Mouse (Mus musculus) lung, embryonic 15.5 days (tissue): ENCODE measurements at regions not wholly inside any gene's neighbourhood (a gene's known extent, or its start where the extent isn't known, plus 50 kb on each side); places are given as distances from the start of the nearest gene placed in this dataset.
A peak's percentile ranks its signal among the peaks of the same experiment; 100 is the strongest.

ENCODE experiments used
- ATAC-seq: fragments of 200-750 bp; cut with Nextera tagmentation; 2 replicates; pipeline ENCODE4 v1.8.0; 2017; ENCODE audit warnings: moderate number of reproducible peaks, borderline replicate concordance; ENCODE audit not compliant: low FRiP score, low TSS enrichment; ENCODE audit errors: extremely low read depth
- H3K27ac ChIP-seq: fragments of 300-500 bp; sonication (generic); 2 replicates; pipeline ENCODE4 v1.5.1; 2015; ENCODE audit warnings: moderate library complexity, mild to moderate bottlenecking, inconsistent platforms
- H3K27me3 ChIP-seq: fragments of 300-500 bp; sonication (generic); 2 replicates; pipeline ENCODE4 v1.6.1; 2015; ENCODE audit warnings: inconsistent platforms
- H3K36me3 ChIP-seq: fragments of 300-500 bp; sonication (generic); 2 replicates; pipeline ENCODE4 v1.6.1; 2015; ENCODE audit warnings: inconsistent platforms
- H3K4me1 ChIP-seq: fragments of 300-500 bp; sonication (generic); 2 replicates; pipeline ENCODE4 v1.6.1; 2015; ENCODE audit warnings: inconsistent platforms
- H3K4me2 ChIP-seq: fragments of 300-500 bp; sonication (generic); 2 replicates; pipeline ENCODE4 v1.6.1; 2015; ENCODE audit warnings: inconsistent platforms, mild to moderate bottlenecking, moderate library complexity
- H3K4me3 ChIP-seq: fragments of 300-500 bp; sonication (generic); 2 replicates; pipeline ENCODE4 v1.5.1; 2015; ENCODE audit warnings: mild to moderate bottlenecking, inconsistent platforms
- H3K9ac ChIP-seq: fragments of 300-500 bp; sonication (generic); 2 replicates; pipeline ENCODE4 v1.6.1; 2015; ENCODE audit warnings: inconsistent platforms
- H3K9me3 ChIP-seq: fragments of 300-500 bp; sonication (generic); 2 replicates; pipeline ENCODE4 v1.6.1; 2016; ENCODE audit warnings: inconsistent platforms
- WGBS: fragments of 180-500 bp; shearing (Covaris S2); methylation state at CpG from one replicate; pipeline ENCODE4 v1.1.7; 2015; 5-methylcytosine and 5-hydroxymethylcytosine counted together

DNA sequence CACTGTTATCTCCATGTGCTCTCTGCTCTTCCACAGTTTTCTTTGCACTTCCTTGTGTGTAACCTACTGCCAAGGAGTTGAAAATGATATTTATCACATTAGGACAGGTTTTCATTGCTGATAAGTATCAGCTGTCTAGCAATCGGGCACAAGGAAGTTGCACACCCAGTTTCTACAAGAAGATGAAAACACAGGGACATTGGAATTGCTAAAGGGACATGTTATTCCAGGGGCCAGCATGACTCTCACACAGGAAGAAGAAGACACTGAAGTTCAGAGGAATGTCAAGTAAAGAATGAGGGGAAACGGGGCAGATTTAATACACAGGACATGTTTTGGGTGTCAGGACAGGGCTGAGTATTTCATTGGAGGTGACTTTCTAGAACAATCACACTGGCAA is 214.8 kb upstream of the Rbms1 start:
- H3K9ac ChIP-seq = no peak overlapping the region
- no peak overlapping the region for H3K4me3 ChIP-seq
- 63% methylated on average over 2 of the region's 2 CpGs for WGBS
- peaks cover 7% of the 10 kb centered on the region for H3K4me1 ChIP-seq
- H3K27ac ChIP-seq = no peak overlapping the region
- no peaks in the 10 kb centered on the region for H3K9me3 ChIP-seq
- no peaks in the 10 kb centered on the region for H3K27me3 ChIP-seq
- no peaks in the 10 kb centered on the region for H3K36me3 ChIP-seq
- ATAC-seq = no peak
- no peak overlapping the region for H3K4me2 ChIP-seq

DNA sequence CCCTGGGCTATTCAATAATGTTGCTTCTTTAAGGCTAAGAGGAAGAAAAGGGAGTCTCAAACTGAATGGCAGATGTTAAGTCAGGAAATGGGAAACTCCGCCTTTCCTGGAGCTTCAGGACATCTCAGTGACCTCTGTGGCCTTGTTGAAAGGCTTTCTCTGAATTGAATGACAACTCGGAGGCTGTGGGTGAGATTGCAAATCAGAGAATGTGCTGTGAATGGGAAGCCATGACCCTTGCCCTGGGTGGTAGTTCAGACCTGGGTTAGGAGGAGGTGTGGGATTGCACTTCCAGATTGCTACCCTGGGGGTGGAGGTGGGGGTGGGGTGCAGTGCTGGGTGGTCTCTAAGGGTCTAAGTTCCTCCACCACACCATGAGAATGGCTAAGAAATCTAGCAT is 213.8 kb upstream of the Rbms1 start:
- no peak overlapping the region for H3K4me2 ChIP-seq
- no peak for ATAC-seq
- no peaks in the 10 kb centered on the region for H3K9me3 ChIP-seq
- H3K9ac ChIP-seq = no peak overlapping the region
- H3K4me3 ChIP-seq = no peak overlapping the region
- no peak overlapping the region for H3K27ac ChIP-seq
- peaks cover 7% of the 10 kb centered on the region for H3K4me1 ChIP-seq
- 20% methylated on average over 2 of the region's 2 CpGs for WGBS
- H3K36me3 ChIP-seq = no peaks in the 10 kb centered on the region
- no peaks in the 10 kb centered on the region for H3K27me3 ChIP-seq

DNA sequence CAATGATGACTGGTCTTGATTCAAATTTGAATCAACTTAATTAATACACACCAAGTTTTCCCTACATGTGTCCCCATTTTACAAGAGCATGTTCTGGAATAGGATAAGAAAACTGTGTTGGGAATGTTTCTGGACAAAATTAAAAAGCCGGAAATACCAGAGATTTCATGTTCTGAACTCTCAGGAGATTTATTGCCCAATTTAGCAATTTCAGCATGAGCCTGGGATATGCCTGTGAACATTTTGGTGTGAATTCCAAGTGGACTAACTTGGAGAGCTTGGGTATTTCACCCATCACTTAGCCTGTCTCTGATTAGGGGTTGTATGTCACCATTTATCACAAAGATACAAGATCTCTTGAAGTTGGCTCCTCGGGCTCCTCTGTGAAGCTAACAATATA is 210.6 kb upstream of the Rbms1 start:
- 32% methylated on average over 2 of the region's 2 CpGs for WGBS
- Histone ChIP-seq H3K4me3 (no peak overlapping the region), H3K27me3 (no peaks in the 10 kb centered on the region), H3K9ac (no peak overlapping the region), H3K36me3 (no peaks in the 10 kb centered on the region), H3K9me3 (no peaks in the 10 kb centered on the region), H3K4me1 (peaks cover 7% of the 10 kb centered on the region), H3K27ac (no peak overlapping the region), H3K4me2 (no peak overlapping the region)
- ATAC-seq = no peak

DNA sequence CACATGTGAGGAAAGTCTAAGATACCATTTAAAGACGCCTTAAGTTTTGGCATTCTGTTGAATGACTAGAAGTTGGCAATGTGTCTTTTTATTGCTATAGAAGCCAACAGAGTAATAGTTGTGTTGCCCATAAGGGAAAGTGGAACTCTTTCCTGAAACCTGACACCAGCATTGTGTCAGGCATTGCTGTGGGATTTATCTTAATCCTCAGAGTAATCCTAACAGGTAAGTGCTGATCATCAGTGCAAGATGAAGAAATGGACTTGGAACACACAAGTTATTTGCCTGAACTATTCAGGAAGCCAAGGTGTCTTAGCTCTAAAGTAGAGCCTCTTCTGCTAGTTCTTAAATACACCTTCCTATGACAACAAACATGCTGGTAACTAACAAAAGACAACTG is 198.3 kb upstream of the Rbms1 start:
- Histone ChIP-seq H3K36me3 (no peaks in the 10 kb centered on the region), H3K4me2 (no peak overlapping the region), H3K27ac (no peak overlapping the region), H3K9me3 (no peaks in the 10 kb centered on the region), H3K4me3 (no peak overlapping the region), H3K27me3 (no peaks in the 10 kb centered on the region), H3K9ac (no peak overlapping the region), H3K4me1 (no peaks in the 10 kb centered on the region)
- no peak for ATAC-seq
- 76% methylated on average over 1 of the region's 1 CpGs for WGBS

DNA sequence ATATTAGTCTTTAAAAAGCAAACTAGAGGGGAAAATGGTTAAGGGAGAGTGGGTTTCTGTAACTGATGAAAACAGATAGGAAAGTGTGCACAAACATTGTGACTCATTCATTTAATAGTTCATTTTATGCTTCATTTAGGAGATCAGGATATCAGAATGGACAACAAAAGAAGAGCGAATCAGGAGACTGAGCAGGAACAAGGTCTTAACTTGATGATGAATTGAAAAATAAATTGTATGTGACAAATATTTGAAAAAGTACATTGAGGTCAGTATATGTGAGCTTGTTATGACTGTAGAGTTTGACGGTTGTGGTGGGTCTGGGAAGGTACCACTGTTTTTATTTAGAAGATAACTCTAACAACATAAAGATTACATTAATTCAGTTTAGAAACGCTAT is 196.8 kb upstream of the Rbms1 start:
- H3K9me3 ChIP-seq = no peaks in the 10 kb centered on the region
- H3K4me1 ChIP-seq = no peaks in the 10 kb centered on the region
- H3K4me3 ChIP-seq = no peak overlapping the region
- H3K4me2 ChIP-seq = no peak overlapping the region
- H3K27me3 ChIP-seq = no peaks in the 10 kb centered on the region
- ATAC-seq = no peak
- no peaks in the 10 kb centered on the region for H3K36me3 ChIP-seq
- 75% methylated on average over 3 of the region's 3 CpGs for WGBS
- H3K9ac ChIP-seq = no peak overlapping the region
- no peak overlapping the region for H3K27ac ChIP-seq

DNA sequence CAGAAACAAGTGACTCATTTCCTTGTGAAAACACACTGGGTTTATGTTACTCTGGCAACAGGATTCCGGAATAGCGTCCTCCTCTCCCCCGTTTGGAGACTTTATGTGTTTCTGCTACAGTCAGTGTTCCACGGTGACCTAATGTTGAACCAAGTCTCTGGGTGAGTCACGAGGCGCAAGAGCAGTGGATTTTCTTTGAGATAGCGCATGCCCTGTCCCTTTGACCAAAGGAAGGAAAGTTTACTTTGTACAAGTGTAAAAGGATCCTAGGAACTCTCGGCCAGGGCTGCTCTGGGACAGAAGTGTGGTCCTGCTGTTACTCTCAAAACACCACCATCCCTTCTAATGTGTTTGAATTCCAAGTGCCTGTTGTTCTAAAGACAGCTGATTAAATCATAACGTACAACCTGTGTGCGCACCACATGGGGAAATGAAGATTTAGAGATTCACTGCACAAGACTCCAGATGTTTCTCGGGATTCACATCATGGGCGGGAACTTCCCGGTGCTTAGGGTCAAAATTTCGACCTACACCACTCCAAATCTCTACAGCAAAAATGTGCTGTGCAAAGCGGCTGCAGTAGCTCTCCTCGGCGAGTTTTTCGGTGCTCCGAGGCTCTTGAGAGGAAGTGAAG is 176.1 kb upstream of the Rbms1 start:
- H3K9me3 ChIP-seq = no peaks in the 10 kb centered on the region
- ATAC-seq = peak; percentile 75
- WGBS = 2% methylated on average over 19 of the region's 19 CpGs
- no peak overlapping the region for H3K9ac ChIP-seq
- peak overlapping the region; percentile 53 for H3K4me2 ChIP-seq
- peaks cover 27% of the 10 kb centered on the region for H3K4me1 ChIP-seq
- no peaks in the 10 kb centered on the region for H3K27me3 ChIP-seq
- peak overlapping the region; percentile 20; the same call in 1 of the 2 replicates for H3K4me3 ChIP-seq
- no peaks in the 10 kb centered on the region for H3K36me3 ChIP-seq
- H3K27ac ChIP-seq = peak overlapping the region; percentile 81

DNA sequence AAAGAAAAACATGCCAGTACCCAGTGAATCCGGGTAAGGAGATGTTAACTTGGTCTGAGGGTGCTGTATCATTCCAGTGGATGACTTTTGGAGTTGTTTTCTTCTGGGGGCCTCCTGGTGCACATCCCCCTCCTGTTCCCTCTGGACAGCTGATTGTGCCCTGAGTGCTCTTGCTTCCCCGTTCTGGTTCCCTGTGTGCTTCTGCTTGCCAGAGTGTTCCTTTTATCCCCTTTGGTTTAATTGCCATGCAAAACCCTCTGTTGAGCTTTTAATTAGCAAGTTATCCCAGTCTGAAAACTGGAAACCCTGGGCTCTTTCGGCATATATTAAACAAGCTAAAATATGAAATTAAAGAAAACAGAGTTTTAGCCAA is 175.6 kb upstream of the Rbms1 start:
- ATAC-seq = peak; percentile 39; the same call in 1 of the 2 replicates
- H3K4me3 ChIP-seq = no peak overlapping the region

DNA sequence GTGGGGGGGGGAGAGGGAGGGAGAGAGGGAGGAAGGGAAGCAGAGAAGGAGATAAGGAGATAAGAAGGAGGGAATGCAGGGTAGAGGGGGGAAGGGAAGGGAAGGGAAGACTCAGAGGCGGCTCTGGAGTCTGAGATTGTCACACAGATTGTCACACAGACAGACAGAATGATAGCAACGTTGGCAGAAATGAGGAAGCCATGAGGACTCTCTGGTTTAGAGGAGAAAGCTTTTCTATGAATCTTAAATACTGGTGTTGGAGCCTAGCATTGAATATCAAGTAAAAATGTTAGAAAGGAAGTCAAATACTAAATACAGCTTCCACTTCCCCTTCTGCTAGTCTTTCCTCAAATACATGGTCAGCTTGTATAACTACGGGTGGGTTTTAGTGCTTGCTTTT is 174.4 kb upstream of the Rbms1 start:
- ATAC-seq = no peak
- Histone ChIP-seq H3K9ac (no peak overlapping the region), H3K4me3 (no peak overlapping the region), H3K4me2 (no peak overlapping the region), H3K4me1 (peaks cover 27% of the 10 kb centered on the region), H3K36me3 (no peaks in the 10 kb centered on the region), H3K27me3 (no peaks in the 10 kb centered on the region), H3K27ac (peak overlapping the region; percentile 3; the same call in 1 of the 2 replicates), H3K9me3 (no peaks in the 10 kb centered on the region)
- WGBS = 20% methylated on average over 3 of the region's 3 CpGs

More for the DNA sequence above, 175.6 kb upstream of the Rbms1 start:
- WGBS = 19% methylated on average over 3 of the region's 3 CpGs
- no peak overlapping the region for H3K9ac ChIP-seq
- H3K27me3 ChIP-seq = no peaks in the 10 kb centered on the region
- peaks cover 27% of the 10 kb centered on the region for H3K4me1 ChIP-seq
- H3K4me2 ChIP-seq = peak overlapping the region; percentile 53
- peak overlapping the region; percentile 81 for H3K27ac ChIP-seq
- no peaks in the 10 kb centered on the region for H3K36me3 ChIP-seq
- no peaks in the 10 kb centered on the region for H3K9me3 ChIP-seq

DNA sequence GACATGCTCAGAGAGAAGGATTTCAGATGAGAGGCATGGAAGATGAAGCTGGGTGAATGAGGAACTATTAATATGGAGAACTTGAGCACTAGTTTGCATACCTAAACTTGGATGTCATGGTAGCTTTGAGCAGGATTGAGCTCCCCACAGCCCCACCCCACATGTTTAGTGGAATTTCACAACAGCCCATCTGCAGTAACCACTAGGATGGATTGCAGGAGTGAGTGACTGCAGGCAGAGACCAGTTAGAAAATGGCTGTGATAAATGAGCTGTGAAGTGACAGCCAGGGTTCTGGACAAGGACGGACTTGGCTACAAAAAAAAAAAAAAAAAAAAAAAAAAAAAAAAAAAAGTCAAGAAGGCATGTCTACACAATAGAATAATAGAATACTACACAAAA is 173.9 kb upstream of the Rbms1 start:
- Histone ChIP-seq H3K4me1 (peaks cover 27% of the 10 kb centered on the region), H3K4me2 (no peak overlapping the region), H3K27ac (no peak overlapping the region), H3K27me3 (no peaks in the 10 kb centered on the region), H3K9me3 (no peaks in the 10 kb centered on the region), H3K4me3 (no peak overlapping the region), H3K9ac (no peak overlapping the region), H3K36me3 (no peaks in the 10 kb centered on the region)
- 8% methylated on average over 1 of the region's 1 CpGs for WGBS
- no peak for ATAC-seq

DNA sequence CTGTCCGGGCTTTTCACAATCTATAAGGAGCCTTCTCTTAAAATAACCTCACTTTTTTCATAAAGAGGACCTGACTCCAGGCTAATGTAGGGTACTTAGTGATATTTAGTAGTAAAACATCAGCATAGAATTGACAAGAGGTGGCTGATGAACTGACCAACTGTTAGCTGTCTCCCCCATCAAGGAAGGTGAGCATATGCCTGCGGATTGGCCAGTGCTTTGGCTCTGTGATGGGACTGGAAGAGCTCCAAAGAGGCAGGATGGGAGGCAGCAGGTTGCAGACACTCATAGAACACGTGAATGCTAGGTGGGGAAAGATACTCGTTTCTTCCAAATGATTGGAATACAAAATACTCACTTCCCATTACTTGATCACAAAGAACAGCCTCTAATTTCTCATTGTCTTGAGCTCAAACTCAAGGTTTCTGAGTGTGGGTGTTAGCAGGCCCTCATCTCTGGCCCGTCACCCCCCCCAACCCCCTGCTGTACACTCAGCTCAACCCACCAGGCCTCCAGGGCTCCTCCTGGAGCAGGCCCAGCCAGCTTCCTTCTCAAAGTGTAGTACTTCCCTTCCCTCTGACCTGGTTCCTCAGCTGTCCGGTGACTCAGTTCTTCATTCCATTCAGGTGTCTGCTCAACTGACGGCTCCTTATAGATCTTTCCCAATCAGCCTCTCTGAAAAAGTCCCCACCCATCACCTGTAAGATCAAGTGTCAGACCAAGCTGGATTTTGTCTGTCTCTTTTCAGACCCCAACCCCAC is 160.2 kb upstream of the Rbms1 start:
- Histone ChIP-seq H3K36me3 (no peaks in the 10 kb centered on the region), H3K27me3 (no peaks in the 10 kb centered on the region), H3K4me1 (no peaks in the 10 kb centered on the region), H3K4me3 (no peak overlapping the region), H3K27ac (no peak overlapping the region), H3K4me2 (no peak overlapping the region), H3K9me3 (no peaks in the 10 kb centered on the region), H3K9ac (no peak overlapping the region)
- WGBS = 83% methylated on average over 7 of the region's 7 CpGs
- no peak for ATAC-seq

DNA sequence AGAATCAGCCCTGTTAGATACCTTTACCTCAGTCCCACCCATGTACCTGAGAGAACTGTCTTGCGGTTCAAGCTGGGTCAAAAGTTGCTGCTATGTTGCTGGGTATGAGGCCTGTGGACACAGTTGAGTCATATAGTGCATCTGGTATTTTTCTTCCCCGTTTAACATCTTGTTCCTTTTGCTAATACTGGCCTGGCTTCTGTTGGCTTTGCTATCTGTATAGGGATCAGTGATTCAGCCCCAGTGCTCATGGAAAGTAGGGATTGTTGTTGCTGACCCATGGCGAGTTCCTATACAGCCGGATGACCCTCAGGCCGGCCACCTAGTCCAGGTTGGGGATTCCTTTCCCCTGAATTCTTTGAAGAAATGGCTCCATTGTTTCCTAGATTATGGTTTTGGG is 158.3 kb upstream of the Rbms1 start:
- WGBS = 90% methylated on average over 5 of the region's 5 CpGs
- no peaks in the 10 kb centered on the region for H3K36me3 ChIP-seq
- no peaks in the 10 kb centered on the region for H3K9me3 ChIP-seq
- no peaks in the 10 kb centered on the region for H3K27me3 ChIP-seq
- H3K9ac ChIP-seq = no peak overlapping the region
- H3K4me3 ChIP-seq = no peak overlapping the region
- no peak for ATAC-seq
- H3K27ac ChIP-seq = no peak overlapping the region
- no peaks in the 10 kb centered on the region for H3K4me1 ChIP-seq
- H3K4me2 ChIP-seq = no peak overlapping the region

DNA sequence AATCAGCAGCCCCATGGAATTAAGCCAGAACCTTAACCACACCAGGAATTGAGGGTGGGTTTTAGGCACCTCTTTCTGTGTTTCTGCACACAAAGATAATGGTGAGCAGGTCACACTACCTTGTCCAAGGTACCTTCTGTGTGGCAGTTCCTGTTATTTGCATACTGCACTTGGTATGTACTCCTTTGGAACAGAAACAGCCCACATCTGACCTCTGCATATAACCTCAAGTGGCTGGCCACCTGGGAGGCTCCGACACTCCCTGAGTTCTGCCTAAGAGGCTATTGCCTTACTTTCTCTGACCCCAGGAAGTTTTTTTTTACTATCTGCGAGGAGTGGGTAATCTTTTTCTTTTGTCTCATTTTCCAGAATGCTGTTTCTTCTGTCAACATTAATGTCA is 151.6 kb upstream of the Rbms1 start:
- 45% methylated on average over 2 of the region's 2 CpGs for WGBS
- peak overlapping the region; percentile 57 for H3K27ac ChIP-seq

More for the DNA sequence above, 151.6 kb upstream of the Rbms1 start:
- no peak for ATAC-seq
- Histone ChIP-seq H3K27me3 (no peaks in the 10 kb centered on the region), H3K36me3 (no peaks in the 10 kb centered on the region), H3K4me1 (peaks cover 18% of the 10 kb centered on the region), H3K9me3 (no peaks in the 10 kb centered on the region), H3K4me3 (no peak overlapping the region), H3K9ac (no peak overlapping the region), H3K4me2 (no peak overlapping the region)
